Mouse (Mus musculus) midbrain, postnatal 0 days (tissue): ENCODE data around the gene Phactr3. TPM values are rescaled to one million over a fixed set of nuclear protein-coding genes. Genes with fewer than 3 reads are reported as not detected.
A peak's percentile ranks its signal among the peaks of the same experiment; 100 is the strongest.

ENCODE experiments used
- ATAC-seq: fragments of 200-750 bp; cut with Nextera tagmentation; 2 replicates; pipeline ENCODE4 v1.8.0; 2017; ENCODE audit warnings: moderate number of reproducible peaks, mild to moderate bottlenecking, moderate TSS enrichment, moderate library complexity; ENCODE audit not compliant: low FRiP score
- DNase-seq: peaks from one replicate; pipeline ENCODE4 v3.0.0-alpha.2; 2015; ENCODE audit warnings: low spot score
- H3K27ac ChIP-seq: fragments of 300-500 bp; sonication (generic); 2 replicates; pipeline ENCODE4 v1.5.1; 2014; ENCODE audit warnings: low read depth, mild to moderate bottlenecking, low read length, mixed read lengths
- H3K27me3 ChIP-seq: fragments of 300-500 bp; sonication (generic); 2 replicates; pipeline ENCODE4 v1.6.1; 2014; ENCODE audit warnings: low read length, control low read depth, mixed read lengths; ENCODE audit not compliant: insufficient read depth
- H3K36me3 ChIP-seq: fragments of 300-500 bp; sonication (generic); 2 replicates; pipeline ENCODE4 v1.6.1; 2014; ENCODE audit warnings: low read length, control low read depth, mixed read lengths; ENCODE audit not compliant: insufficient read depth
- H3K4me1 ChIP-seq: fragments of 300-500 bp; sonication (generic); 2 replicates; pipeline ENCODE4 v1.6.1; 2014; ENCODE audit warnings: mild to moderate bottlenecking, control low read depth, antibody characterized with exemption, low read length, mixed read lengths; ENCODE audit not compliant: insufficient read depth
- H3K4me2 ChIP-seq: fragments of 300-500 bp; sonication (generic); 2 replicates; pipeline ENCODE4 v1.6.1; 2014; ENCODE audit warnings: low read depth, mild to moderate bottlenecking, low read length, mixed read lengths; ENCODE audit not compliant: poor library complexity, severe bottlenecking
- H3K4me3 ChIP-seq: fragments of 300-500 bp; sonication (generic); 2 replicates; pipeline ENCODE4 v1.5.1; 2014; ENCODE audit warnings: low read depth, mild to moderate bottlenecking, low read length, moderate library complexity
- H3K9ac ChIP-seq: fragments of 300-500 bp; sonication (generic); replicated peaks from 2 replicates; pipeline ENCODE4 v1.6.1; 2014; ENCODE audit warnings: mild to moderate bottlenecking, low read length, moderate library complexity, mixed read lengths; ENCODE audit not compliant: poor library complexity, severe bottlenecking
- H3K9me3 ChIP-seq: fragments of 300-500 bp; sonication (generic); 2 replicates; pipeline ENCODE4 v1.6.1; 2016; ENCODE audit warnings: low read length, control low read depth
- CTCF ChIP-seq: IDR thresholded peaks from 2 replicates; pipeline ENCODE4 v1.5.1; 2016; ENCODE audit warnings: antibody characterized with exemption, mild to moderate bottlenecking
- WGBS: fragments of 180-500 bp; shearing (Covaris S2); extraction: QIAGEN DNeasy Blood & Tissue Kit; methylation state at CpG from one replicate; pipeline ENCODE4 v1.1.7; 2014; 5-methylcytosine and 5-hydroxymethylcytosine counted together
- polyA plus RNA-seq: library from polyadenylated mRNA; unstranded; fragments of >200 nt; fragmentation: Nextera tagmentation; extraction: Ambion mirVana; gene quantifications from 2 replicates; pipeline ENCODE4 v1.2.1, GENCODE M21; 2015
- total RNA-seq: library from RNA; depleted of rRNA; stranded (reverse); fragments of >200 nt; gene quantifications from 2 replicates; pipeline ENCODE4 v1.2.3, GENCODE M21; 2014

Phactr3 gene
- total and polyA plus RNA-seq, 2 experiments from 2014 or later: 94.2 to 105 TPM

DNA sequence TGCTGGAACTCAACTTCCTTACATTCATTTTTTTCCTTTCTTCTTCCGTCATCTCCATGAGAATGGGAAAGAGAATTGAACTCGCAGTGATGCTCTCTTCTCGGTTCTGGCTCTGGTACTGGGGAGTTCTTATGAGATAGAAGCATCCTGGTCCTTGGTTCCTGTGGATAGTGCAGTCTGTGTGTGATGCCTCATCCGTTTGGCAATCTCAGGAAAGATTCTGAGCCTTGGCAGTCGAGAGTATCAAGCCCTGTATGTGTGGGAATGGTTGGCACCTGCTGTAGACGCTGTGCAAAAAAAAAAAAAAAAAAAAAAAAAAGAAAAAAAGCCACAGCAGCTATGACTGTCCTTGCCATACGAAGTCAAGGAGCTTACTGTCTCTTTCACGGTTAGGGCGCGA lies 47.2 kb downstream of the Phactr3 start:
- no peak for DNase-seq
- H3K36me3 ChIP-seq: no peaks in the 10 kb centered on the region
- ATAC-seq: no peak
- H3K27me3 ChIP-seq: no peaks in the 10 kb centered on the region
- no peaks in the 10 kb centered on the region for H3K4me1 ChIP-seq
- H3K9ac ChIP-seq: no peak overlapping the region
- WGBS: 77% methylated on average over 10 of the region's 10 CpGs
- H3K9me3 ChIP-seq: no peaks in the 10 kb centered on the region
- no peak overlapping the region for H3K27ac ChIP-seq
- no peak for TF ChIP-seq CTCF
- H3K4me2 ChIP-seq: no peak overlapping the region
- H3K4me3 ChIP-seq: no peak overlapping the region

DNA sequence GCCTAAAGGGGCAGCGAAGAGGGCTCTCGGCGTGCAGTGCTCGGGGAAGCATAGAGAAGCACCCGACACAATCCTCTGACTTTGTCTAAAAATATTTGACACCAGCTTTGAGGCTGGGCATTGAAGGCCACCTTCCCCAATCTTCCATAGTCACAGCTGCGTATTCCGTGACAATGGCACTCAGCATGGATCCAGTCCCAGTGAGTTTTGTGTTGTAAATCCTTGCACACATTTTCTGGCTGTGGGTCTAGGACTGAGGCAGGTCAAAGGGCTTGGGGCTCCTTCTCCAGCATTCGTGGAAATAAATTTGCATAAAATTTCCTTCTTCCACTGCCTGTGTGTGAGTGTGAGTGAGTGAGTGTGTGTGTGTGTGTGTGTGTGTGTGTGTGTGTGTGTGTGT lies 51.2 kb downstream of the Phactr3 start:
- no peak for TF ChIP-seq CTCF
- Histone ChIP-seq H3K27ac (0 out of 2 replicates have a peak overlapping the region, but pooled peaks have one; percentile 12), H3K4me1 (peaks cover 14% of the 10 kb centered on the region; the same call in 1 of the 2 replicates), H3K4me3 (no peak overlapping the region), H3K4me2 (no peak overlapping the region), H3K36me3 (no peaks in the 10 kb centered on the region), H3K9ac (peak overlapping the region; percentile 33; the same call in 1 of the 2 replicates), H3K27me3 (no peaks in the 10 kb centered on the region), H3K9me3 (no peaks in the 10 kb centered on the region)
- no peak for ATAC-seq
- WGBS: 29% methylated on average over 8 of the region's 8 CpGs
- no peak for DNase-seq

DNA sequence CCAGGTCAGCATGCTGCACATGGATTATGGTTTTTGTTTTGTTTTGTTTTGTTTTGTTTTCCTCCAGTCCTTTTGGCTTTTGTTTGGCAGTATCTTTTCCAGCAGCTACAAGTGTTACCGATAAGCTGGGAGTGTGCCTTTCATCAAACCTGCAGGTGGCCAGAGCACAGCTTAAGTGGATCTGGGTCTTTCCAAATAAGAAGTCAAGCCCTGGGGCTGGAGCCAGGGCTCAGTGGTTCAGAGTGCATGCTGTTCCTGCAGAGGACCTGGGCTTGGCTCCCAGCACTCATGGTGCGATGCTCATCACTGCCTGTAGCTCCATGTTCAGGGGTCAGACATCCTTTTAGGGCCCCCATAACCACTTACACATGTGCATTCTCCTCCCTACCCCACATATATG lies 55.2 kb downstream of the Phactr3 start:
- DNase-seq (no peak), ATAC-seq (no peak)
- H3K9me3 ChIP-seq: no peaks in the 10 kb centered on the region
- H3K27ac ChIP-seq: no peak overlapping the region
- H3K9ac ChIP-seq: no peak overlapping the region
- no peaks in the 10 kb centered on the region for H3K27me3 ChIP-seq
- no peaks in the 10 kb centered on the region for H3K36me3 ChIP-seq
- no peak overlapping the region for H3K4me2 ChIP-seq
- no peak overlapping the region for H3K4me3 ChIP-seq
- WGBS: 24% methylated on average over 2 of the region's 2 CpGs
- TF ChIP-seq CTCF: no peak
- H3K4me1 ChIP-seq: peaks cover 19% of the 10 kb centered on the region; the same call in 1 of the 2 replicates

DNA sequence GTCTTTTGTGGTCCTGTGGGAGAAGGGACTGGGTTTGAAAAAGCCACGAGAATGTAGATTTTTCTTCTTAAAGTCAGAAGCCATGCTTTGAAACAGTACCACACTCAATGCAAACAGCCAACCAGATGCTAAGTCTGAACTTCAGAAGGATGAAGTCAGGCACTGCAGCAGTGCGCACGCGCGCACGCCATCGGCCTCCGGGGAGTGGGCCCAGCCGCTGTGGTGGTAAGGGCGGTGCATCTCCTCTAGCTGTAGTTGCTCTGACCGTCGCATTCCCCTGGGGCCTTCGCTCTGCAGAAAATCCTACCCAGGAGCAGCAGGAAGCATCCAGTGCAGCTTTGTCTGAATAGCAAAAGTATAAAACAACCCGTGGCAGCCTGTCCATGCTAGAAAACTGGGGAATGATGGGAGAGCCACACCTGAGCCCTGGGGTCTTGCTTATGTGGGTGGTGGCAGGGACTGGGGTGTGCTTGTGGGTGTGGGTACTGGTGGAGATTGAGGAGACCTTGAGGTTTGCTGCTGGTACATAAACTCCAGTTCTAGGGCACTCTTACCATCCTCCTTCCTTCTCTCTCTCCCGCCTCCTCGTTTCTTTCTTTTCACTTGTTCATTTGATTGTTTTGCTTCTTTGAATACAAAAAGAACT lies 56.6 kb downstream of the Phactr3 start:
- Histone ChIP-seq H3K9me3 (no peaks in the 10 kb centered on the region), H3K27me3 (no peaks in the 10 kb centered on the region), H3K4me2 (peak overlapping the region; percentile 52), H3K36me3 (no peaks in the 10 kb centered on the region), H3K4me1 (peaks cover 19% of the 10 kb centered on the region; the same call in 1 of the 2 replicates), H3K27ac (peak overlapping the region; percentile 87), H3K4me3 (peak overlapping the region; percentile 22; the same call in 1 of the 2 replicates), H3K9ac (peak overlapping the region; percentile 68)
- no peak for TF ChIP-seq CTCF
- WGBS: 10% methylated on average over 16 of the region's 16 CpGs
- ATAC-seq: peak; percentile 90
- peak; percentile 77 for DNase-seq

DNA sequence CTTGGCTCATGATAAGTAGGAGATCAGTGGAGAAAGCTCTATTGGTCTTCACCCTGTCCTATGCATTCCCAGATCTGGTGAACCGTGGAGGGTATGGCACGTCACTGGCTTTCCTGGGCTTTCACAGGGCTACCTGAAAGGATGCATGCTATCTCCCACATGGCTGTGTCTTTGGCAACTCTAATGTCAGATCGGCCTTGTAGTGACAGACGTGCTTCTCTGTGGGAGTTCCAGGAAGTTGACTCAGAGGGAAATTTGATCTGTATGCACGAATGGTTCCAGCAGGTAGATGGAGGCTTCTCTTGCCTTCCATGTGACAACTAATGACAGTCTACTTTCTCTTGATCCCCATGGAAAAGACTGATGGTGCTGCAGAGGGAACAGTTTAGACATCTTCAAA lies 65.5 kb downstream of the Phactr3 start:
- DNase-seq (peak; percentile 29), ATAC-seq (no peak)
- H3K27me3 ChIP-seq: no peaks in the 10 kb centered on the region
- H3K4me3 ChIP-seq: no peak overlapping the region
- H3K36me3 ChIP-seq: no peaks in the 10 kb centered on the region
- H3K27ac ChIP-seq: no peak overlapping the region
- no peak overlapping the region for H3K9ac ChIP-seq
- no peak for TF ChIP-seq CTCF
- 79% methylated on average over 5 of the region's 5 CpGs for WGBS
- H3K4me1 ChIP-seq: no peaks in the 10 kb centered on the region
- no peaks in the 10 kb centered on the region for H3K9me3 ChIP-seq
- H3K4me2 ChIP-seq: no peak overlapping the region

DNA sequence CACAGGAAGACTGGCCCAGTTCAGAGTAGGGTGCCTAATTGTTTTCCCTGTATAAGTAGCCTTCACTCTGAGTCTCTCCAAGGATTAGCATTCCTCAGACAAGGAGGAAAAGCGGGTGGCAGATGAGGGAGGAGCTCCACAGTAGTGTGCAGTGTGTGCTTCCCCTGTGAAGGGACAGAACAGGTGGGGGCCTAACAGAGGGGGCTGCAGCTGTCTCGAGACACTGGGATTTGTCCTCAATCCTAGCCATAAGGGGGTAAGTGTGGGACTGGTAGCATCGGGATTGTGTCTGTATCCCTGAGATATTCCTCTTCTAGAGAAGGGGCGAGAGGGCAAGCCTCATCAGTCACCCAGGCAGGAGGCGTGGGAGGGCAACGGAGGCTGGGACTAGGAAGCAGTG lies 66.1 kb downstream of the Phactr3 start:
- Histone ChIP-seq H3K27me3 (no peaks in the 10 kb centered on the region), H3K9me3 (no peaks in the 10 kb centered on the region), H3K4me1 (no peaks in the 10 kb centered on the region), H3K36me3 (no peaks in the 10 kb centered on the region), H3K4me2 (no peak overlapping the region), H3K27ac (no peak overlapping the region), H3K9ac (no peak overlapping the region), H3K4me3 (no peak overlapping the region)
- 56% methylated on average over 6 of the region's 6 CpGs for WGBS
- no peak for TF ChIP-seq CTCF
- ATAC-seq (0 out of 2 replicates have a peak, but pooled peaks have one; percentile 23), DNase-seq (no peak)
